Mouse (Mus musculus) E14TG2a.4 (cell line): ENCODE measurements around the gene Tvp23b.
A peak's percentile ranks its signal among the peaks of the same experiment; 100 is the strongest.

Source experiments
- H3K27me3 ChIP-seq: 2 replicates; pipeline ENCODE4 v1.6.1; 2014; ENCODE audit warnings: low read length, control low read depth; ENCODE audit not compliant: insufficient read depth
- H3K36me3 ChIP-seq: 2 replicates; pipeline ENCODE4 v1.6.1; 2014; ENCODE audit warnings: low read length, control low read depth; ENCODE audit not compliant: insufficient read depth
- H3K4me1 ChIP-seq: replicated peaks from 2 replicates; pipeline ENCODE4 v1.6.1; 2014; ENCODE audit warnings: low read depth, low read length, control low read depth
- H3K4me3 ChIP-seq: replicated peaks from 2 replicates; pipeline ENCODE4 v1.5.1; 2014; ENCODE audit warnings: mild to moderate bottlenecking, low read length
- H3K9me3 ChIP-seq: 2 replicates; pipeline ENCODE4 v1.6.1; 2014; ENCODE audit warnings: low read length, control low read depth
- CTCF ChIP-seq: conservative IDR thresholded peaks from 2 replicates; pipeline ENCODE4 v1.5.1; 2014; ENCODE audit warnings: low read length
- NANOG ChIP-seq: IDR thresholded peaks from 2 replicates; pipeline ENCODE4 v1.6.1; 2014; ENCODE audit warnings: borderline replicate concordance, low read length, mixed read lengths
- POU5F1 ChIP-seq: IDR thresholded peaks from 2 replicates; pipeline ENCODE4 v1.6.1; 2014; ENCODE audit warnings: low read length, borderline replicate concordance

Gene Tvp23b

GRCm38 (mm10) chr11:62877391-62877790, 1.9 kb upstream of the Tvp23b start:
- TF ChIP-seq NANOG = no peak
- TF ChIP-seq CTCF = no peak
- TF ChIP-seq POU5F1 = no peak
- H3K27me3 ChIP-seq = no peaks in the 10 kb centered on the region; the same call in 1 of the 2 replicates
- peaks cover 8% of the 10 kb centered on the region for H3K36me3 ChIP-seq
- peaks cover 41% of the 10 kb centered on the region for H3K4me1 ChIP-seq
- H3K9me3 ChIP-seq = peaks cover 8% of the 10 kb centered on the region
- no peak overlapping the region for H3K4me3 ChIP-seq

GRCm38 (mm10) chr11:62878728-62879127, 527 bp upstream of the Tvp23b start:
- H3K27me3 ChIP-seq = no peaks in the 10 kb centered on the region
- H3K4me1 ChIP-seq = peaks cover 33% of the 10 kb centered on the region
- peaks cover 8% of the 10 kb centered on the region for H3K9me3 ChIP-seq
- peak overlapping the region; percentile 88 for H3K4me3 ChIP-seq
- no peak for TF ChIP-seq CTCF
- H3K36me3 ChIP-seq = peaks cover 16% of the 10 kb centered on the region

GRCm38 (mm10) chr11:62883407-62883806, 4.2 kb downstream of the Tvp23b start:
- no peaks in the 10 kb centered on the region for H3K9me3 ChIP-seq
- H3K4me1 ChIP-seq = peaks cover 29% of the 10 kb centered on the region
- no peaks in the 10 kb centered on the region for H3K27me3 ChIP-seq
- TF ChIP-seq NANOG = no peak
- TF ChIP-seq CTCF = no peak
- TF ChIP-seq POU5F1 = no peak
- H3K36me3 ChIP-seq = peaks cover 59% of the 10 kb centered on the region
- H3K4me3 ChIP-seq = no peak overlapping the region

- TF ChIP-seq CTCF (no peak), POU5F1 (no peak), NANOG (no peak)
- Histone ChIP-seq H3K9me3 (no peaks in the 10 kb centered on the region), H3K4me3 (no peak overlapping the region), H3K4me1 (peaks cover 23% of the 10 kb centered on the region), H3K27me3 (no peaks in the 10 kb centered on the region), H3K36me3 (peaks cover 78% of the 10 kb centered on the region)
Measured at GRCm38 (mm10) chr11:62885323-62885722, 6.1 kb downstream of the Tvp23b start.

- peaks cover 19% of the 10 kb centered on the region for H3K4me1 ChIP-seq
- H3K4me3 ChIP-seq = no peak overlapping the region
- H3K9me3 ChIP-seq = no peaks in the 10 kb centered on the region
- TF ChIP-seq NANOG = no peak
- no peak for TF ChIP-seq POU5F1
- no peak for TF ChIP-seq CTCF
- peaks cover 95% of the 10 kb centered on the region for H3K36me3 ChIP-seq
- no peaks in the 10 kb centered on the region for H3K27me3 ChIP-seq
Measured at GRCm38 (mm10) chr11:62890796-62891195, 11.5 kb downstream of the Tvp23b start.

- no peak overlapping the region for H3K4me3 ChIP-seq
- H3K9me3 ChIP-seq = no peaks in the 10 kb centered on the region
- H3K27me3 ChIP-seq = no peaks in the 10 kb centered on the region
- H3K4me1 ChIP-seq = peaks cover 19% of the 10 kb centered on the region
- TF ChIP-seq CTCF (no peak), POU5F1 (no peak), NANOG (no peak)
- H3K36me3 ChIP-seq = peaks cover 95% of the 10 kb centered on the region
Measured at GRCm38 (mm10) chr11:62891763-62892162, 12.5 kb downstream of the Tvp23b start.

- H3K27me3 ChIP-seq = no peaks in the 10 kb centered on the region
- TF ChIP-seq CTCF = peak; percentile 62
- TF ChIP-seq NANOG = no peak
- TF ChIP-seq POU5F1 = no peak
- H3K36me3 ChIP-seq = peaks cover 11% of the 10 kb centered on the region
- peaks cover 10% of the 10 kb centered on the region for H3K4me1 ChIP-seq
- peaks cover 3% of the 10 kb centered on the region; the same call in 1 of the 2 replicates for H3K9me3 ChIP-seq
- H3K4me3 ChIP-seq = no peak overlapping the region
Measured at GRCm38 (mm10) chr11:62901699-62902323, 22.6 kb downstream of the Tvp23b start.

- TF ChIP-seq POU5F1 (no peak), CTCF (no peak), NANOG (no peak)
- no peaks in the 10 kb centered on the region for H3K27me3 ChIP-seq
- H3K4me3 ChIP-seq = no peak overlapping the region
- H3K36me3 ChIP-seq = no peaks in the 10 kb centered on the region
- H3K4me1 ChIP-seq = peaks cover 10% of the 10 kb centered on the region
- H3K9me3 ChIP-seq = peaks cover 3% of the 10 kb centered on the region; the same call in 1 of the 2 replicates
Measured at GRCm38 (mm10) chr11:62903871-62904495, 24.7 kb downstream of the Tvp23b start.

GRCm38 (mm10) chr11:62909720-62910306, 30.6 kb downstream of the Tvp23b start:
- peaks cover 3% of the 10 kb centered on the region; the same call in 1 of the 2 replicates for H3K9me3 ChIP-seq
- no peaks in the 10 kb centered on the region for H3K4me1 ChIP-seq
- no peak overlapping the region for H3K4me3 ChIP-seq
- no peaks in the 10 kb centered on the region for H3K36me3 ChIP-seq
- H3K27me3 ChIP-seq = no peaks in the 10 kb centered on the region
- TF ChIP-seq CTCF (peak; percentile 26), POU5F1 (no peak)
